Mouse (Mus musculus) forebrain, embryonic 13.5 days (tissue): Measurements from ENCODE around the gene Barhl1. TPM values are rescaled to one million over a fixed set of nuclear protein-coding genes. Genes with fewer than 3 reads are reported as not detected.
A peak's percentile ranks its signal among the peaks of the same experiment; 100 is the strongest.

Experiments
- ATAC-seq: fragments of 200-750 bp; cut with Nextera tagmentation; 2 replicates; pipeline ENCODE4 v1.8.0; 2017
- H3K27ac ChIP-seq: fragments of 300-500 bp; sonication (generic); 2 replicates; pipeline ENCODE4 v1.5.1; 2015; ENCODE audit warnings: inconsistent platforms, mild to moderate bottlenecking, moderate library complexity
- H3K27me3 ChIP-seq: fragments of 300-500 bp; sonication (generic); 2 replicates; pipeline ENCODE4 v1.6.1; 2015; ENCODE audit warnings: mild to moderate bottlenecking, inconsistent platforms
- H3K36me3 ChIP-seq: fragments of 300-500 bp; sonication (generic); 2 replicates; pipeline ENCODE4 v1.6.1; 2015; ENCODE audit warnings: mild to moderate bottlenecking, inconsistent platforms; ENCODE audit not compliant: poor library complexity, severe bottlenecking
- H3K4me1 ChIP-seq: fragments of 300-500 bp; sonication (generic); 2 replicates; pipeline ENCODE4 v1.6.1; 2015; ENCODE audit warnings: inconsistent platforms
- H3K4me2 ChIP-seq: fragments of 300-500 bp; sonication (generic); 2 replicates; pipeline ENCODE4 v1.6.1; 2015; ENCODE audit warnings: inconsistent platforms, mild to moderate bottlenecking, moderate library complexity
- H3K4me3 ChIP-seq: fragments of 300-500 bp; sonication (generic); 2 replicates; pipeline ENCODE4 v1.5.1; 2015; ENCODE audit warnings: mild to moderate bottlenecking, inconsistent platforms
- H3K9ac ChIP-seq: fragments of 300-500 bp; sonication (generic); 2 replicates; pipeline ENCODE4 v1.6.1; 2015; ENCODE audit warnings: mild to moderate bottlenecking, inconsistent platforms
- H3K9me3 ChIP-seq: fragments of 300-500 bp; sonication (generic); replicated peaks from 2 replicates; pipeline ENCODE4 v1.6.1; 2016; ENCODE audit warnings: inconsistent platforms
- WGBS: fragments of 180-500 bp; shearing (Covaris S2); methylation state at CpG from one replicate; pipeline ENCODE4 v1.1.7; 2015; 5-methylcytosine and 5-hydroxymethylcytosine counted together
- polyA plus RNA-seq: library from polyadenylated mRNA; unstranded; fragments of >200 nt; fragmentation: Nextera tagmentation; extraction: Ambion mirVana; gene quantifications from 2 replicates; pipeline ENCODE4 v1.2.1, GENCODE M21; 2015

The Barhl1 gene
- 1.3 and 4.4 TPM in 2 replicates for polyA plus RNA-seq

- H3K36me3 ChIP-seq = no peaks in the 10 kb centered on the region
- no peaks in the 10 kb centered on the region for H3K9me3 ChIP-seq
- H3K4me1 ChIP-seq = peaks cover 23% of the 10 kb centered on the region
- H3K27me3 ChIP-seq = peaks cover 99% of the 10 kb centered on the region
- no peak within 1 kb of the TSS for H3K9ac ChIP-seq
- WGBS = 1% methylated on average over 18 of the region's 18 CpGs
- ATAC-seq = no peak
- H3K27ac ChIP-seq = no peak within 1 kb of the TSS
- H3K4me2 ChIP-seq = peak within 1 kb of the TSS; percentile 32
- H3K4me3 ChIP-seq = 0 out of 2 replicates have a peak within 1 kb of the TSS, but pooled peaks have one; percentile 12
These were observed at the start of gene Barhl1 for GRCm38 (mm10) chr2:28916513-28916865. Gene Barhl1, minus strand, starts transcription at chr2:28916668.

- H3K36me3 ChIP-seq = no peaks in the 10 kb centered on the region
- 87% methylated on average over 6 of the region's 6 CpGs for WGBS
These were observed 47.1 kb upstream of the Barhl1 start for GRCm38 (mm10) chr2:28963565-28963964.

GRCm38 (mm10) chr2:28961636-28962035 is 45.2 kb upstream of the Barhl1 start:
- Histone ChIP-seq H3K36me3 (no peaks in the 10 kb centered on the region), H3K4me1 (peaks cover 12% of the 10 kb centered on the region), H3K4me2 (no peak overlapping the region), H3K27ac (no peak overlapping the region), H3K9ac (no peak overlapping the region), H3K27me3 (peaks cover 8% of the 10 kb centered on the region; the same call in 1 of the 2 replicates), H3K9me3 (no peaks in the 10 kb centered on the region), H3K4me3 (no peak overlapping the region)
- WGBS = 71% methylated on average over 5 of the region's 5 CpGs
- no peak for ATAC-seq

More at GRCm38 (mm10) chr2:28963565-28963964, 47.1 kb upstream of the Barhl1 start:
- Histone ChIP-seq H3K9me3 (no peaks in the 10 kb centered on the region), H3K4me2 (no peak overlapping the region), H3K27me3 (peaks cover 22% of the 10 kb centered on the region), H3K27ac (no peak overlapping the region), H3K4me3 (no peak overlapping the region), H3K4me1 (peaks cover 18% of the 10 kb centered on the region), H3K9ac (no peak overlapping the region)
- no peak for ATAC-seq

- no peak overlapping the region for H3K9ac ChIP-seq
- WGBS = 90% methylated on average over 15 of the region's 15 CpGs
- ATAC-seq = no peak
- H3K27ac ChIP-seq = no peak overlapping the region
- H3K9me3 ChIP-seq = no peaks in the 10 kb centered on the region
- no peak overlapping the region for H3K4me2 ChIP-seq
- peaks cover 7% of the 10 kb centered on the region for H3K4me1 ChIP-seq
- H3K4me3 ChIP-seq = no peak overlapping the region
- peaks cover 4% of the 10 kb centered on the region; the same call in 1 of the 2 replicates for H3K27me3 ChIP-seq
- no peaks in the 10 kb centered on the region for H3K36me3 ChIP-seq
These were observed 44.6 kb upstream of the Barhl1 start for GRCm38 (mm10) chr2:28961024-28961585.

- no peaks in the 10 kb centered on the region for H3K36me3 ChIP-seq
- no peaks in the 10 kb centered on the region for H3K9me3 ChIP-seq
- H3K27me3 ChIP-seq = no peaks in the 10 kb centered on the region; the same call in 1 of the 2 replicates
- no peak overlapping the region for H3K27ac ChIP-seq
- 0 out of 2 replicates have a peak, but pooled peaks cover 2% of the 10 kb centered on the region for H3K4me1 ChIP-seq
- no peak for ATAC-seq
- no peak overlapping the region for H3K4me3 ChIP-seq
- no peak overlapping the region for H3K4me2 ChIP-seq
- no peak overlapping the region for H3K9ac ChIP-seq
- WGBS = 82% methylated on average over 4 of the region's 4 CpGs
These were observed 40.4 kb upstream of the Barhl1 start for GRCm38 (mm10) chr2:28956874-28957273.

GRCm38 (mm10) chr2:28954595-28954994 is 38.1 kb upstream of the Barhl1 start:
- ATAC-seq = no peak
- no peak overlapping the region for H3K27ac ChIP-seq
- 0 out of 2 replicates have a peak, but pooled peaks cover 2% of the 10 kb centered on the region for H3K4me1 ChIP-seq
- H3K4me2 ChIP-seq = no peak overlapping the region
- H3K4me3 ChIP-seq = no peak overlapping the region
- no peaks in the 10 kb centered on the region for H3K9me3 ChIP-seq
- no peak overlapping the region for H3K9ac ChIP-seq
- 75% methylated on average over 9 of the region's 9 CpGs for WGBS
- no peaks in the 10 kb centered on the region for H3K36me3 ChIP-seq
- no peaks in the 10 kb centered on the region; the same call in 1 of the 2 replicates for H3K27me3 ChIP-seq

- Histone ChIP-seq H3K4me2 (no peak overlapping the region), H3K9me3 (no peaks in the 10 kb centered on the region), H3K9ac (no peak overlapping the region), H3K4me3 (no peak overlapping the region), H3K4me1 (0 out of 2 replicates have a peak, but pooled peaks cover 2% of the 10 kb centered on the region), H3K27me3 (peaks cover 8% of the 10 kb centered on the region), H3K27ac (no peak overlapping the region), H3K36me3 (no peaks in the 10 kb centered on the region)
- 61% methylated on average over 8 of the region's 8 CpGs for WGBS
- no peak for ATAC-seq
These were observed 36.5 kb upstream of the Barhl1 start for GRCm38 (mm10) chr2:28952981-28953380.

GRCm38 (mm10) chr2:28946312-28946711 is 29.8 kb upstream of the Barhl1 start:
- Histone ChIP-seq H3K36me3 (no peaks in the 10 kb centered on the region), H3K27me3 (peaks cover 11% of the 10 kb centered on the region), H3K4me1 (peaks cover 29% of the 10 kb centered on the region), H3K9me3 (no peaks in the 10 kb centered on the region), H3K4me2 (no peak overlapping the region), H3K4me3 (no peak overlapping the region), H3K9ac (no peak overlapping the region), H3K27ac (no peak overlapping the region)
- WGBS = 77% methylated on average over 3 of the region's 3 CpGs
- ATAC-seq = no peak

GRCm38 (mm10) chr2:28945388-28945787 is 28.9 kb upstream of the Barhl1 start:
- Histone ChIP-seq H3K9me3 (no peaks in the 10 kb centered on the region), H3K9ac (no peak overlapping the region), H3K27ac (peak overlapping the region; percentile 73; the same call in 1 of the 2 replicates), H3K27me3 (peaks cover 15% of the 10 kb centered on the region), H3K36me3 (no peaks in the 10 kb centered on the region), H3K4me2 (peak overlapping the region; percentile 45; the same call in 1 of the 2 replicates), H3K4me1 (peaks cover 29% of the 10 kb centered on the region), H3K4me3 (no peak overlapping the region)
- WGBS = 25% methylated on average over 6 of the region's 6 CpGs
- no peak for ATAC-seq

GRCm38 (mm10) chr2:28943666-28944516 is 27.4 kb upstream of the Barhl1 start:
- Histone ChIP-seq H3K9ac (peak overlapping the region; percentile 46; the same call in 1 of the 2 replicates), H3K27me3 (peaks cover 26% of the 10 kb centered on the region), H3K4me2 (peak overlapping the region; percentile 45), H3K4me1 (peaks cover 36% of the 10 kb centered on the region), H3K27ac (peak overlapping the region; percentile 73), H3K4me3 (peak overlapping the region; percentile 7; the same call in 1 of the 2 replicates), H3K36me3 (no peaks in the 10 kb centered on the region), H3K9me3 (no peaks in the 10 kb centered on the region)
- WGBS = 9% methylated on average over 30 of the region's 30 CpGs
- peak; percentile 62; the same call in 1 of the 2 replicates for ATAC-seq

- H3K9me3 ChIP-seq = no peaks in the 10 kb centered on the region
- no peak overlapping the region for H3K4me2 ChIP-seq
- H3K4me3 ChIP-seq = no peak overlapping the region
- H3K4me1 ChIP-seq = peaks cover 22% of the 10 kb centered on the region
- no peak overlapping the region for H3K27ac ChIP-seq
- H3K27me3 ChIP-seq = peaks cover 24% of the 10 kb centered on the region
- WGBS = 83% methylated on average over 7 of the region's 7 CpGs
- no peak for ATAC-seq
- no peak overlapping the region for H3K9ac ChIP-seq
- no peaks in the 10 kb centered on the region for H3K36me3 ChIP-seq
These were observed 22.5 kb upstream of the Barhl1 start for GRCm38 (mm10) chr2:28938997-28939396.

- H3K27ac ChIP-seq = no peak overlapping the region
- H3K4me2 ChIP-seq = no peak overlapping the region
- no peaks in the 10 kb centered on the region for H3K4me1 ChIP-seq
- H3K27me3 ChIP-seq = peaks cover 36% of the 10 kb centered on the region
- H3K9me3 ChIP-seq = no peaks in the 10 kb centered on the region
- no peak overlapping the region for H3K4me3 ChIP-seq
- H3K36me3 ChIP-seq = no peaks in the 10 kb centered on the region
- 94% methylated on average over 3 of the region's 3 CpGs for WGBS
- no peak overlapping the region for H3K9ac ChIP-seq
- no peak for ATAC-seq
These were observed 14.1 kb upstream of the Barhl1 start for GRCm38 (mm10) chr2:28930571-28930970.
